Mouse (Mus musculus): ENCODE measurements at regions not wholly inside any gene's neighbourhood (a gene's known extent, or its start where the extent isn't known, plus 50 kb on each side); places are given as distances from the start of the nearest gene placed in this dataset.

GRCm38 (mm10) chr16:91989332-91989731 is 68.7 kb upstream of the Mrps6 start:
- no peak for DNase-seq (ENCODE audit: low spot score)
- Histone ChIP-seq H3K36me3 (ENCODE audit: insufficient read depth, low read length) (no peaks in the 10 kb centered on the region), H3K9me3 (ENCODE audit: low read length) (no peaks in the 10 kb centered on the region), H3K4me1 (ENCODE audit: insufficient read depth, low read depth, low read length) (no peaks in the 10 kb centered on the region), H3K27ac (ENCODE audit: low read length) (no peak overlapping the region), H3K4me2 (replicated peaks; ENCODE audit: low read depth, low read length) (no peak overlapping the region), H3K27me3 (replicated peaks; ENCODE audit: insufficient read depth, low read length) (no peaks in the 10 kb centered on the region), H3K4me3 (ENCODE audit: low read depth, low read length) (no peak overlapping the region), H3K9ac (replicated peaks; ENCODE audit: low read depth) (no peak overlapping the region)
- WGBS = 62% methylated on average over 4 of the region's 4 CpGs
- TF ChIP-seq EP300 (IDR thresholded peaks at IDR 0.05) = no peak
- TF ChIP-seq CTCF (IDR thresholded peaks at IDR 0.05) = no peak
- no peak for ATAC-seq

DNA sequence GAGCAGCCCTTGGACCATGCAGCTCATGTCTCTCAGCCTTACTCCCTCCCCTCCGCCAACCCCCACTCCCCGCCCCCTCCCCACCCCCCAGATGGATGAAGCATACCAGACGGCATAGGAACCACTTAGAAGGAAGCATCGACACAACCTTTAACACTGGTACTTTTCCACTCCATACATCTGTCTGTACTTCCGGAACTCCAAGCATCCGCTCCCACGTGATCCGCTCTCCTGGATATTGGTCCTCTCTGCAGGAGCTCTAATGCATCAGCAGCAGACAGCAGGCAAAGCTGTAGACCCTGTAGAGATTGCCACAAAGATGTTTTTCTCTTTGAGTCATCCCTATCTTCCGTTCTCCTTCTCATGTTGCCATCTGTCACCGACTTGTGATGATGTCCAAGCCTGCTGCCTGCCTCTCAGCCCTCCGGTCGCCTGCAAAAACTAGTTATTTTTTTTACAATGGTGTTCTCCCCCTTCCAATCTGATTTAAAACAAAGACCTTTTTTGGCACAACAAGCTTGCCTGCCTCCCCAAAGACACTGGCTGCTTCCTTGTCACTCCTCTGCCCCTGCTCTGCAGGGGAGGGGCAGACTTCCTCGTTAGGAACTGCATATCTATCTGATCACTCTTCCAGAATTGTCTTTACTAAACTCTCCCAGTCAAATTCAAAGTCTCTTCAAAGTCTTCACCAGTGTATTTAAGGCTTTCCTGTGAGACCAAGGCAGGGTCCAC is 62.4 kb upstream of the Mrps6 start:
- H3K9ac ChIP-seq (replicated peaks; ENCODE audit: low read depth) = no peak overlapping the region
- no peak for TF ChIP-seq CTCF (IDR thresholded peaks at IDR 0.05)
- no peak for TF ChIP-seq EP300 (IDR thresholded peaks at IDR 0.05)
- 10% methylated on average over 12 of the region's 13 CpGs for WGBS
- H3K27ac ChIP-seq (ENCODE audit: low read length) = no peak overlapping the region
- ATAC-seq = peak; percentile 49
- H3K9me3 ChIP-seq (ENCODE audit: low read length) = no peaks in the 10 kb centered on the region
- H3K4me3 ChIP-seq (ENCODE audit: low read depth, low read length) = no peak overlapping the region
- H3K4me2 ChIP-seq (replicated peaks; ENCODE audit: low read depth, low read length) = 0 out of 2 replicates have a peak overlapping the region, but pooled peaks have one; percentile 11
- H3K36me3 ChIP-seq (ENCODE audit: insufficient read depth, low read length) = no peaks in the 10 kb centered on the region
- H3K4me1 ChIP-seq (ENCODE audit: insufficient read depth, low read depth, low read length) = no peaks in the 10 kb centered on the region
- no peaks in the 10 kb centered on the region for H3K27me3 ChIP-seq (replicated peaks; ENCODE audit: insufficient read depth, low read length)
- peak; percentile 49 for DNase-seq (ENCODE audit: low spot score)

GRCm38 (mm10) chr16:92007351-92007750 is 50.7 kb upstream of the Mrps6 start:
- no peak overlapping the region for H3K4me2 ChIP-seq (replicated peaks; ENCODE audit: low read depth, low read length)
- ATAC-seq (no peak), DNase-seq (ENCODE audit: low spot score) (no peak)
- no peak overlapping the region for H3K27ac ChIP-seq (ENCODE audit: low read length)
- no peaks in the 10 kb centered on the region for H3K4me1 ChIP-seq (ENCODE audit: insufficient read depth, low read depth, low read length)
- H3K9ac ChIP-seq (replicated peaks; ENCODE audit: low read depth) = no peak overlapping the region
- H3K36me3 ChIP-seq (ENCODE audit: insufficient read depth, low read length) = no peaks in the 10 kb centered on the region
- no peaks in the 10 kb centered on the region for H3K9me3 ChIP-seq (ENCODE audit: low read length)
- no peaks in the 10 kb centered on the region for H3K27me3 ChIP-seq (replicated peaks; ENCODE audit: insufficient read depth, low read length)
- no peak overlapping the region for H3K4me3 ChIP-seq (ENCODE audit: low read depth, low read length)
- no peak for TF ChIP-seq EP300 (IDR thresholded peaks at IDR 0.05)
- no peak for TF ChIP-seq CTCF (IDR thresholded peaks at IDR 0.05)
- 80% methylated on average over 5 of the region's 5 CpGs for WGBS
